Mouse (Mus musculus) stomach, embryonic 16.5 days (tissue): Measurements from ENCODE around the gene Dus2. TPM values are rescaled to one million over a fixed set of nuclear protein-coding genes. Genes with fewer than 3 reads are reported as not detected.
A peak's percentile ranks its signal among the peaks of the same experiment; 100 is the strongest.
"Not testable (repeated sequence)": the region's sequence is repeated elsewhere in the genome, so short reads cannot be mapped to it uniquely, and the experiment has no call there.

Source experiments
- ATAC-seq: fragments of 200-750 bp; cut with Nextera tagmentation; 2 replicates; pipeline ENCODE4 v1.8.0; 2017; ENCODE audit warnings: moderate number of reproducible peaks, moderate TSS enrichment; ENCODE audit not compliant: insufficient read depth, low FRiP score
- H3K27ac ChIP-seq: fragments of 300-500 bp; sonication (generic); 2 replicates; pipeline ENCODE4 v1.5.1; 2014; ENCODE audit warnings: low read length
- H3K27me3 ChIP-seq: fragments of 300-500 bp; sonication (generic); 2 replicates; pipeline ENCODE4 v1.6.1; 2014; ENCODE audit warnings: low read length, control low read depth, mixed read lengths; ENCODE audit not compliant: control insufficient read depth, insufficient read depth
- H3K36me3 ChIP-seq: fragments of 300-500 bp; sonication (generic); 2 replicates; pipeline ENCODE4 v1.6.1; 2014; ENCODE audit warnings: low read length; ENCODE audit not compliant: control insufficient read depth, insufficient read depth
- H3K4me1 ChIP-seq: fragments of 300-500 bp; sonication (generic); 2 replicates; pipeline ENCODE4 v1.6.1; 2014; ENCODE audit warnings: low read length, control low read depth, mixed read lengths; ENCODE audit not compliant: control insufficient read depth, insufficient read depth
- H3K4me2 ChIP-seq: fragments of 300-500 bp; sonication (generic); 2 replicates; pipeline ENCODE4 v1.6.1; 2014; ENCODE audit warnings: low read depth, low read length, mixed read lengths
- H3K4me3 ChIP-seq: fragments of 300-500 bp; sonication (generic); replicated peaks from 2 replicates; pipeline ENCODE4 v1.5.1; 2014; ENCODE audit warnings: mild to moderate bottlenecking, low read length
- H3K9ac ChIP-seq: fragments of 300-500 bp; sonication (generic); 2 replicates; pipeline ENCODE4 v1.6.1; 2014; ENCODE audit warnings: low read length
- H3K9me3 ChIP-seq: fragments of 300-500 bp; sonication (generic); replicated peaks from 2 replicates; pipeline ENCODE4 v1.6.1; 2016; ENCODE audit warnings: low read length, control low read depth; ENCODE audit not compliant: control insufficient read depth
- WGBS: fragments of 180-500 bp; shearing (Covaris S2); extraction: QIAGEN DNeasy Blood & Tissue Kit; methylation state at CpG from one replicate; pipeline ENCODE4 v1.1.7; 2014; 5-methylcytosine and 5-hydroxymethylcytosine counted together
- polyA plus RNA-seq: library from polyadenylated mRNA; unstranded; fragments of >200 nt; fragmentation: Nextera tagmentation; extraction: Ambion mirVana; gene quantifications from 2 replicates; pipeline ENCODE4 v1.2.1, GENCODE M21; 2015

The Dus2 gene
- polyA plus RNA-seq, 1 experiment from 2014 or later: 18.3 TPM

DNA sequence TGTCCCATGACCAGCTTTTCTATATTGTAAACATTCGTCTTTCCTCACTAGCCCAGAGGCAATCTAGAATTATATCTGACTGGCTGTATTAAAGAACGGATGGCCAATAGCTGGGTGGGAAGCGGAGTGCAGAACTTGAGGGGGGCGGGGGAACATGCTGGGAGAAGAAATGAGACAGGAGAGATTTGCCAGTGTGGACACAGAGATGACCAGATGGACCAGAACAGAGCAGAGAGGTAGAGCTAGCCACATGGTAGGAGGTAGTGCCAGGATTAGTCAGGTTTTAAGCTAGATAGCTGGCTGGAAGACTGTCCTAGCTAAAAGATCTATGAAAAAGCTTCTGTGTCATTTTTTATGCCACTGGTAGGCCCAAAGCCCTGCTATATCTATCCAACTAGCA, 10.8 kb downstream of the Dus2 start:
- H3K36me3 ChIP-seq: no peaks in the 10 kb centered on the region
- no peaks in the 10 kb centered on the region for H3K9me3 ChIP-seq
- H3K4me1 ChIP-seq: no peaks in the 10 kb centered on the region
- H3K4me3 ChIP-seq: no peak overlapping the region
- 83% methylated on average over 4 of the region's 4 CpGs for WGBS
- no peak overlapping the region for H3K27ac ChIP-seq
- no peaks in the 10 kb centered on the region for H3K27me3 ChIP-seq
- H3K9ac ChIP-seq: no peak overlapping the region
- ATAC-seq: no peak
- no peak overlapping the region for H3K4me2 ChIP-seq

- no peak overlapping the region for H3K4me2 ChIP-seq
- H3K9ac ChIP-seq: no peak overlapping the region
- no peaks in the 10 kb centered on the region for H3K36me3 ChIP-seq
- ATAC-seq: no peak
- H3K27me3 ChIP-seq: no peaks in the 10 kb centered on the region
- peaks cover 2% of the 10 kb centered on the region; the same call in 1 of the 2 replicates for H3K4me1 ChIP-seq
- WGBS: 78% methylated on average over 8 of the region's 8 CpGs
- H3K4me3 ChIP-seq: no peak overlapping the region
- H3K9me3 ChIP-seq: no peaks in the 10 kb centered on the region
- no peak overlapping the region for H3K27ac ChIP-seq
Measured at GRCm38 (mm10) chr8:106004538-106005207, 13.5 kb downstream of the Dus2 start.

GRCm38 (mm10) chr8:106005875-106006274, 14.7 kb downstream of the Dus2 start, which contains the start of gene Dpep2nb:
Gene Dpep2nb (minus strand): TSS chr8:106005975.
- H3K4me1 ChIP-seq: peaks cover 12% of the 10 kb centered on the region
- WGBS: 69% methylated on average over 4 of the region's 4 CpGs
- no peak for ATAC-seq

DNA sequence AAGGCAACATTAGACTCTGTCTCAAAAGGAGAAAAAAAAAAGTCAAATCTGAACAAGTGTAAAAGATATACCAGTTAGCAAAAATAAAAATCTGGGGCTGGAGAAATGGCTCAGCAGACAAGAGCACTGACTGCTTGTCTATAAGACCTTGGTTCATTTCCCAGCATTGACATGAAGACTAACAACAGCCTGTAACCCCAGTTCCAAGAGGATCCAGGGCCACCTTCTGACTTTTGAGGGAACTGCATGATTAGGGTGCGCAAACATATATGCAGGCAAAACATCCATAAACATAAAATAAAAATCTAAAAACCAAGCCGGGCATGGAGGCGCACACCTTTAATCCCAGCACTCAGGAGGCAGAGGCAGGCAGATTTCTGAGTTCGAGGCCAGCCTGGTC, 15.3 kb downstream of the Dus2 start:
- H3K27me3 ChIP-seq: no peaks in the 10 kb centered on the region
- H3K4me2 ChIP-seq: no peak overlapping the region
- ATAC-seq: no peak
- 92% methylated on average over 4 of the region's 4 CpGs for WGBS
- H3K27ac ChIP-seq: no peak overlapping the region
- H3K9ac ChIP-seq: no peak overlapping the region
- H3K4me3 ChIP-seq: no peak overlapping the region
- H3K36me3 ChIP-seq: no peaks in the 10 kb centered on the region
- H3K4me1 ChIP-seq: peaks cover 12% of the 10 kb centered on the region
- no peaks in the 10 kb centered on the region for H3K9me3 ChIP-seq

More at GRCm38 (mm10) chr8:106005875-106006274, 14.7 kb downstream of the Dus2 start, which contains the start of gene Dpep2nb:
- no peaks in the 10 kb centered on the region for H3K27me3 ChIP-seq
- no peaks in the 10 kb centered on the region for H3K36me3 ChIP-seq
- H3K9ac ChIP-seq: no peak within 1 kb of the TSS
- H3K9me3 ChIP-seq: no peaks in the 10 kb centered on the region
- no peak within 1 kb of the TSS for H3K4me3 ChIP-seq
- H3K4me2 ChIP-seq: no peak within 1 kb of the TSS
- H3K27ac ChIP-seq: no peak within 1 kb of the TSS

GRCm38 (mm10) chr8:106007135-106007534, 16.0 kb downstream of the Dus2 start:
- H3K27ac ChIP-seq: no peak overlapping the region
- no peak for ATAC-seq
- no peak overlapping the region for H3K9ac ChIP-seq
- no peak overlapping the region for H3K4me3 ChIP-seq
- no peaks in the 10 kb centered on the region for H3K27me3 ChIP-seq
- WGBS: 68% methylated on average over 3 of the region's 3 CpGs
- no peak overlapping the region for H3K4me2 ChIP-seq
- no peaks in the 10 kb centered on the region for H3K9me3 ChIP-seq
- no peaks in the 10 kb centered on the region for H3K36me3 ChIP-seq
- H3K4me1 ChIP-seq: peaks cover 12% of the 10 kb centered on the region

- H3K4me3 ChIP-seq, H3K27me3 ChIP-seq, H3K4me2 ChIP-seq, H3K9ac ChIP-seq, ATAC-seq, H3K27ac ChIP-seq, H3K9me3 ChIP-seq, H3K36me3 ChIP-seq: not testable (repeated sequence)
- WGBS: 63% methylated on average over 3 of the region's 3 CpGs
- H3K4me1 ChIP-seq: peaks cover 12% of the 10 kb centered on the region
Measured at GRCm38 (mm10) chr8:106007891-106008290, 16.8 kb downstream of the Dus2 start.

- Histone ChIP-seq H3K9ac (peak overlapping the region; percentile 86), H3K4me1 (peaks cover 12% of the 10 kb centered on the region), H3K4me2 (peak overlapping the region; percentile 87), H3K36me3 (no peaks in the 10 kb centered on the region), H3K27ac (peak overlapping the region; percentile 53), H3K9me3 (no peaks in the 10 kb centered on the region), H3K4me3 (peak overlapping the region; percentile 92), H3K27me3 (no peaks in the 10 kb centered on the region)
- ATAC-seq: peak; percentile 96
- WGBS: 1% methylated on average over 74 of the region's 74 CpGs
Measured at GRCm38 (mm10) chr8:106010748-106011642, 19.9 kb downstream of the Dus2 start.

DNA sequence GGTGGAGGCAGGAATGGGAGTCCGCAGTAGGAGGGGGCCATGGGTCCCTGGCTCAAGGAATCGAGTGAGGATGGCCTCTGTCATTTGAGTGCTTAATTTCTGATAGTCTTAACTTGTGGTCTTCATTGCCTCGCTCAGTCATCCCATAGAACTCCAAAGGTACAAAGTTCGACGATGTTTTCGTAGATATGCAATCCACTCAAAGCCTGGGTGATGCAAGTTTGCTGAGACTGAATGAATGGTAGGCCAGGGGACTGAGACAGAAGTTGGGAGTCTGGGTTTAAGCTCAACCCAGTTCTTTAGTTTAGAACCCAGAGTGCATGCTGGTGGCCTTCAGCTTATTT, 20.5 kb downstream of the Dus2 start, which contains the start of gene Ddx28:
Ddx28 (minus strand) TSS at position 240 of the 344 bp plus-strand sequence.
- Histone ChIP-seq H3K27me3 (no peaks in the 10 kb centered on the region), H3K27ac (peak within 1 kb of the TSS; percentile 53), H3K4me1 (peaks cover 12% of the 10 kb centered on the region), H3K9me3 (no peaks in the 10 kb centered on the region), H3K36me3 (no peaks in the 10 kb centered on the region), H3K4me3 (peak within 1 kb of the TSS; percentile 92), H3K4me2 (peak within 1 kb of the TSS; percentile 87), H3K9ac (peak within 1 kb of the TSS; percentile 86)
- 4% methylated on average over 6 of the region's 6 CpGs for WGBS
- no peak for ATAC-seq

DNA sequence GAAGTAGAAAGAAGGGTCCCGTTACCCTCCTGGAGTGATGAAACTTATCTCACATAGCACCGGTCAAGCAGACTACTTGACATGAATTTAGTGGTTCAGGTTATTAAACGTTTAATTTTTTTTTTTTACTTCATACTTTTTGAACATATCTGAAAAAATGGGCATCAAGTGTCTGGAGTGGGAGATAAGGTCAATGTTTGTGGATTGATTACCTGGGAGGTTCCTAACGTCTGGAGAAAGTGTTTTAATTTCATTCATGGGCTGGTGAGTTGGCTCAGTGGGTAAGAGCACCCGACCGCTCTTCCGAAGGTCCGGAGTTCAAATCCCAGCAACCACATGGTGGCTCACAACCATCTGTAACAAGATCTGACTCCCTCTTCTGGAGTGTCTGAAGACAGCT, 21.1 kb downstream of the Dus2 start:
- ATAC-seq, H3K36me3 ChIP-seq, H3K27me3 ChIP-seq, H3K27ac ChIP-seq, H3K9me3 ChIP-seq: not testable (repeated sequence)
- Histone ChIP-seq H3K4me3 (peak overlapping the region; percentile 92; the same call in 1 of the 2 replicates), H3K9ac (peak overlapping the region; percentile 86), H3K4me2 (peak overlapping the region; percentile 87), H3K4me1 (peaks cover 12% of the 10 kb centered on the region)
- 73% methylated on average over 8 of the region's 8 CpGs for WGBS
